Mouse (Mus musculus) ovary, postnatal 36 days (tissue): ENCODE results near the gene Dclre1b.
"Not testable (repeated sequence)": the region's sequence is repeated elsewhere in the genome, so short reads cannot be mapped to it uniquely, and the experiment has no call there.

Experiments used
- DNase-seq: peaks from one replicate; pipeline ENCODE4 v3.0.0; 2022; ENCODE audit warnings: low spot score, mixed read lengths

Gene Dclre1b

DNA sequence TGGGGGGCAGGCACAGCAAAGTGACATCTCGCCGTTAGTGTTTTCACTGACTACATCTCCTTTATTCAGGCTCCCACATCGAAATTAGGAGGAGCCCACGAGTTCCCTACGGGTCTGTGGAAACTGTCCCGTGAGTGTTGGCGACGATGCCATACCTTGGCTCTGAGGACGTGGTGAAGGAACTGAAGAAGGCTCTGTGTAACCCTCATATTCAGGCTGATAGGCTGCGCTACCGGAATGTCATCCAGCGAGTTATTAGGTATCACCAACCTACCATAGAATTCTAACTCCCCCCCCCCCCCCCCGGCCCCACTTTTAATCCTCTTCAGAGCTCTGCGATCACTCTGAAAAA is 531 bp upstream of the Dclre1b start:
- no peak for DNase-seq

DNA sequence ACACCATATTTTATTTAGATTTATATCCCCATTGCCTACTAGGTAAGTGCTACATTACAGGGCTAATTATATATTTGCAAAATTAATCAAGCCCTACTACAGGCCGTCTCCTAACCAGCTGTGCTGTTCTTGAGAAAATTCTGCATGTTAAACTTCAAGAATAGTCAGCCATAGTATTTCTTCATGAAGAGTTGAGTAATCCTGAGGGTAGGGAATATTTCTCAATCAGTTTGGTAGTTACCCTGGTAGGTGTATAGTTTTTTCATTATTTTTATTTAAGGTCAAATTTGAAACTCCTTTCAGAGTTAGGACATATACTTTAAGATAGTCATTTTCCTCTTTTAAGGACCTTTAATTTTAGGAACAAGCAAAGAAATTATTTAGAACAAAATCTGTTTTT is 3.6 kb downstream of the Dclre1b start:
- no peak for DNase-seq

DNA sequence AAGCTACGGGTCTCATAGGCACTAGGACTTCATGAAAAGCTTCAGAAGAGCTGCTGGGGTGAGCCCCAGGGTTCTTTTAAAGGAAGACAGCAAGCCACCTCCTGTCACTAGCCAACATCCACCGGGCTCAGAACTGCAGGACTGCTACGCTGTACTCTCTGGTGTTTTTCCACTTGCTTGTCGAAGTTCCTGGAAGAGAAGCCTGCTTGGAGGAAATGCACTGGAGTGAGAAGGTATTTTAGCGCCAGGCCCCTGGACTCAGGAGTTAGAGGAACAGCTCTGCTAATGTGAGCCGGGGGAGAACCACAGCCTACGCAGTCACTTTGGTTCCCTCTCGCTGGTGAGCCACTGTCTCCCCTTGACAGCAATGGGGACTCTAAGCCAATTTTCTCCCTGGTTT is 6.4 kb downstream of the Dclre1b start:
- no peak for DNase-seq

DNA sequence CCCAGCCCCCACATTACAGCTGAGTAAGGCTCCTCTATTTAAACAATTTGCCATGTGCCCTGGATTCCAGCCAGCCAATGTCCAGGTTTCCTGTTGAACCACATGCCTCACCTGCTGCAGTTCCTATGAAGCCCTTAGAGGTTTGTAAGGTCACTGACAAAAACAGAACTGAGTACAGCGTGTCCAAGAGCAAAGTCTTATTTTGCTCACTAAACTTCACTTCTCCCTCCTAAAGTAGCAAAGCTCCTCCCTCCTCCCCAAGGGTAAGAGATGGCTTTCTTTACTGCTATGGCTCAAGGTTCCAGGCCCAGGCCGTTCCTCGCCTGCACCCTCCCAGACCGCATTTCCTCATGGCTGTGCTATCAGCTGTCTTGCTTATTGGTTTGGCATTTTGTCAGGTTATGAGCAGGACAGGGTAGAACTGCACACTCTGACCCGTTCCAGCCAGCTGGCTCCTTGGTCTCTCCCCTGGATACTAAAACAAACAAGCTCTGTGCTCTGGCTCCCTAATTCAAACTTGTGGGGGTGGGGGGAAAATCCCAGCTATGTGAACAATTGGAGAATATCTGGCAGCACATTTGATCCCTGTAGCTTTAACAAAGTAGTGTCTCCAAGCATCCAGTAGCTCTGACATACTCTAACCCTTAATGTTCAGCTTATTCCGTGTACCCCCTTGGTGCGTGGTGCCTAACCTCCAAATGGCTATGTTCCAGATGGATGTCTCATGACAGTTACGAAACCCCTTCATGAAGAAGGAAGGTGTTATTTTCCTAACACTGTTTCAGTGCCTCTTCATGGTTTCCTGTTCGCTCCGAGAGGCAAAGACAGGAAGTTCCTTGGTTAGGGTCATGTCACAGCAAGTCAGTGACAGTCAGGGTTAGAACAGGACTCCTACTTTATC is 7.4 kb downstream of the Dclre1b start:
- DNase-seq = peak; percentile 79

DNA sequence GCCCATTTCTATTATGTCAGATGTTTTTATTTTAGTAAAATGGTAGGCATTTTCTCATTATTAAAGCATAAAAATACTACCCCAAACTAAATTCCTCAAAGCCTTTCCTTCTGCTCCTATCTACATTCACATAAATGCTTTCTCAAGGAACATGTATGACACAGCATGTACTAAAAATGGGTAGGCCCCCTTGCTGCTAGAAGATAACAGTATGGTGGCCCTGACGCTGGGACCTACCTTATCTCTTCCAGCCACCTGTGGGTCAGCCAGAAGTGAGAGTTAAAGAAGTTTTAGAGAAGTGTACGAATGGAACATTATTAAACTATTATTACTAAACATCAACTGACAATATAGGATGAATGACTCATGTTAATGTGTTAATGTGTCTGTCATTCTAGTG is 9.7 kb downstream of the Dclre1b start:
- no peak for DNase-seq

DNA sequence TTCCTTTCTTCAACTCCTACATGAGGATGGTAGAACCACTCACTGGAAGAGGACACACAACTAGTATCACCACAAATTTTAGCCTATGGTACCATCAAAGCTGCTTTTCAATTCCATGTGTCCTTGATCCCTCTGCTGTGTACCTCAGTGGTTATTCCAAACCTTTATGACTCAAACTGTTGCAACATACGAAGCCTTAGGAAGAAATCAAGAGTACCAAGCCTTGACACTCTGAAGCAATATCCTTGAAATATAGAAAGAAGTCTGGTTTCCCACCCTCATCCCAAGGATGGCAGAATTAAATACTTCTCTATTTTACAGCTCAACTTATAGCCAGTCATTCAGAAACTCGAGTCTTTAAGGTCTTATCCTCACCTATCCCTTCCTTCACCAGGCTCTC is 12.9 kb downstream of the Dclre1b start:
- DNase-seq = no peak

DNA sequence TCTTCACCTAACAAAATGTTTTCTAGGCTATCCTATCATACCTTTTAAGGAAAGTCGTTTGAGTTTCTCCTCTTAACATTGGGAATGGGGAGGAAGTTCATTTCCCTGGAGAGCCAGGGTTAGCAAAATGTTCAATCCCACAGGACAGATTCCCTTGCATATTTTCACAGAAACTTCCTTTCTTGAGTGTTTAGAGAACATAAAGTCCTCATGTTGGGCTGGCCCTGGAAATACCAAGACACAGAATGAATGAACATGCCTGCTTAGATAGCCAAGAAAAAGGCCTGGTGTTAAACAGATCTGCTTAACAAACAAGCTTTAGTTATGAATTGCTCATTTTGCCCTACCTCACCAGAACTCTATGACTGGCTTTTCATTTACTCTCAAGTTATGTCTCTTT is 16.7 kb downstream of the Dclre1b start:
- no peak for DNase-seq

DNA sequence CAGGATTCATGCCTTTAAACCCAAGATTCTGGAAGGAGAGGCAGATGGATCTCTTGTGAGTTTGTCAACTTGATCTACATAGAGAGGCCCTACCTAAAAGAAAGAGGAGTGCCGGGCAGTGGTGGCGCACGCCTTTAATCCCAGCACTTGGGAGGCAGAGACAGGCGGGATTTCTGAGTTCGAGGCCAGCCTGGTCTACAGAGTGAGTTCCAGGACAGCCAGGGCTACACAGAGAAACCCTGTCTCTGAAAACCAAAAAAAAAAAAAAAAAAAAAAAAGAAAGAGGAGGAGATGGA is 17.2 kb downstream of the Dclre1b start:
- DNase-seq = not testable (repeated sequence)

DNA sequence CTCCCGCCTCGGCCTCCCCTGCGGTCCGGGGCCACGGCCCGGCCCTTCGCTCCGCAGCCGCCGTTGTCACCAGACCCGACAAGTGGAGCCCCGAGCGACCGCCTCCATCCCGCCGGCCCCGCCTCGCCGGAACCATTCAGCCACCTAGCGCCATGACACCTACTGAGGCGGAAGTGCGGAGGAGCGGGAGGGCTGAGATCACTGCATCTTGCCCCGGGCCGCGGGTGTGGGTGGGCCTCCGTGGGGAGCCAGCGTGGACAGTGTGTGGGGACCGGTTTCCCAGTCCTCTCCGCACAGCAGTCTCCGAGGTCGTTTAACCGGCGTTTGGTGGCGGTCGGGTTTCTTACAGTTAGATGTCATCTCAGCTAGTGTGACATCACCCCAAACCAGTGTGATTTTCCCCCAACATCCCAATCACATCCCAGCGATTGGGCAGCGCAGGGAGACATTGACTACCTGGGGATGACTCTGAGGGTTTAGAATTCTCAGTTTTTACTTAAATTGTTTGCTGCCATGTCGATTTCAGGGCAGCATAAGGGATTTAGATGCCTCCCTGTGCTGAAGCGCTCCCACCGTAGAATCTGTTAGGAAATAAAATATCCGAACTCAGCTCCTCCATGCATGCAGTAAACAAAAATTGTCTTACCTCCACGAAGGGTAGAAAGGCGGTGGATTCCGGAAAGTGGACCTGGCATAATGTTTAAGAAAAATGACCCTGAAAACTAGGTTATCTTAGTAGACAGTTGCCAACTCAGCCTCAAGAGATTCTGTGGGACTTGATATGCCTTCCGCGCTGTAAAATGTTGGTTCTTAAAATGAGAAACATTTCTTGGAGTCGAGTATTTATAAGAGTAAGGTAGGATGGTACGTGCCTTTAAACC is 17.8 kb downstream of the Dclre1b start, which contains the start of gene Hipk1:
Gene Hipk1, minus strand, starts transcription at position 334 of the 881 bp plus-strand sequence.
- peak; percentile 94 for DNase-seq

DNA sequence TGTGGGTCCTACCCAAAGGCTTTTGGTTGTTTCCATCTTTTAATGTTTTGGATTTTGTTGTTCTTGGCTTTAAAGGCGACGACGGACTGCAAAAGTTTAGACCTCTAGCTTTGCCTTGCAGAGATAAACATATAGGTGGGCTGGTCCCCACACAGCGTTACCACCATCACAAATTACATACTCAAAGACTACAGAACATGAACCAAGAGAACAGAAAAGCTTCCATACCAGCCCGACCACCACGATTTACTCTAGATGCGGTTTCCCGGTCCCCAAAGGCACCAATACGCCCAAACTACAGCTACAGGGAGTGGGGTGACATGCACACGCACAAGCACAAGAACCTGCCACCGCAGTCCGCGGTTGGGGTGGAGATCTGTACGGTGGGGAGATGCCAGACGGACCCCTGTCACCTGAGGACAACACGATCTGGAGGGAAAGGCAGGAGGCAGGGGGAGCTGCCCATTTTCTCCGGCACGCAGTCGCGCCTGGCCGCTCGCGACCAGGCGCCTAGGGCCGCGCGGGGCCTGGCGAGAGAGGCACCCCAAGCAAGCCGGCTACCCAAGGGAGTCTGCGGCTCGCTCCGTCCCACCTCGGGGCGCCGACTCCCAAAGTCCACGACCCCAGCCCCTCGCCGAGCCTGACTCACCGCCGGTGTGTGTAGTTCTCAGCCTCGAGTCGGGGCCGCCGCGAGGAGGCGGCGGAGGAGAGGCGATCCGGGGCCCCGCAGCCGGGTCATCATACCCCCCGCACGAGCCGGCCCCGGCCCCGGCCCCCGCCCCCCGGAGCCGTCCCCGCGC is 18.7 kb downstream of the Dclre1b start:
- no peak for DNase-seq

DNA sequence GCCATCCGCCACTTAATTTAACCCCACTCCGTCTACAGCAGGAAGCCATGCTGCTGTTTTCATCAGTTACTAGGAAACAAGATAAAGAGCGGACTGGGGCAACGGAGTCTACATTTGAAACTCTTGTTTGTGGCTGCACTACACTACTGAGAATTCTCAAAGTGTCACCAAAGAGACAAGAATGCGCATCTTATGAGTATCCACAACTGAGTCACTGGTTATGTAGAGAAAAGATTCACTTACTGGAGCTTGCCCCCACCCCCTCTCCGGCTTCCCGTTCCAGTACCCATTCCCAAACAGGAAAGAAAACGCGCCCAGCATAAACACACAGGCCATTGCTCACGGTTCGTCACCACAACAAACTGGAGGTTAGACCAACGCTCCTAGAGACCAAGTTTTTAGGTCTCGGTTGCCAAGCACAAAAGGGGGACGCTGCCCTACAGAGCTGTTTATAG is 19.3 kb downstream of the Dclre1b start:
- peak; percentile 18 for DNase-seq

DNA sequence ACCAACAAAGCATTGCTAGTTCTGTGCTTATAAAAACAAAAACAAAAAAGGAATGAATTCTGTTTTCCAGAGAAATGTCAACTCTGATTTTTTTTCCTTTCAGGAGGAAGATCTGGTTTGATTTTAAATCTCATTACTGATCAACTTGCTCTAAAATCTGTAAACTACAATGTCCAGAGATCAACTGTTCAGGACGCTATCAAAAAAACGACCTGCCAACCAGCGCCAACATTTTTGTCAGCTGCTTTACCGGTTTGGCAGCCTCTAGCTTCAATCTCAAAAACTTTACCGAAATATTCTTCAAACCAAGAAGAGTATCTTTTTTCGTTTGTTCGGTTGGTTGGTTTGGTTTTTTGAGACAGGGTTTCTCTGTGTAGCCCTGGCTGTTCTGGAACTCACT is 20.1 kb downstream of the Dclre1b start:
- no peak for DNase-seq

DNA sequence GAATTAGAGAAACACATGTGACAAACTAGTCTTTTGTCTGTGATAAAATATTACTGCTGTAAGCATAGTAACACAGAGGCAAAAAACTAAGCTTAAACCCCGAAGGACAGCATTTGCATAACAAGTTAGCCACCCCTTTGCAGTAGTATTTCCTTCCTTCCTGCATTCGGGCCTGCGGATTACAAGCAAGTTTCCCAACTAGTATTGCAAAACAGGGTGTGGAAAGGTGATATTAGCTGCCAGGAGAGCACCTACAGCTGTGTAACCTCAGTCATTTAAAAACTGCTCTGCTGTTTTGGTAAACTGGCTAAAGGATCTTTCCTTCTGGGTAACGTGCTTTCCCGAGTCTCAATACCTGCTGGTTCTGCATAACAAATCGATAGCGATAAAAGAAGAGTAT is 22.0 kb downstream of the Dclre1b start:
- no peak for DNase-seq

DNA sequence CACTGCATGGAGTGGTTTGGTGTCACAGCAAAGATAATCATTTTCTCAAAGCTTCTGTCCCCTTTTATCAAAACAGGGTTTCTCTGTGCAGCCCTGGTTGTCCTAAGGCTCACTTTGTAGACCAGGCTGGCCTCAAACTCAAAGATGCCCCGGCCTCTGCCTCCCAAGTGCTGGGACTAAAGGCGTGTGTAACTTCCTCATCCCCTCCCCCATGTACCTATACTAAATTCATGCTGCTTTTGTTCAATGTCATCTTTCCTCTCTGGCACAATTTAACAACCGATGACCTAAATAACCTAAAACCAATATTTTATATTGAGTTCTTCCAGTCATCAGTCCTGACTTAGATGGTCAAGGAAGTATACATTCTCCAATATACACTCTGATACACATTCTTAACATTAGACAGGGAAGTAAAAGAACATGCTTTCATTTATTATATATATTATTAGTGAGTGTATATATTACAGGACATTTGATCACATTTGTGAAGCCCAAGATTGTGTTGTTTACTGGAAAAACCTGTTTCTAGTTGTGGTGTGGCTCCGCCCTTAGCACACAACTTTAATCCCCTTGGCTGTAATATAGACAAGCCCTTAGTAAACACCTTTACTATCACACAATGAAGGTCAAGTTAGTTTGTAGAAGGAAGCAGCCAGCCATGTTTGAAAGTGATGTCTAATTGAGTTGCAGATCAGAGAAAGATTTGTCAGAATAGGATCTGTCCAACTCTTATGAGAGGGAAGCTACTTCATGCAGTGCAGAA is 26.2 kb downstream of the Dclre1b start:
- no peak for DNase-seq

DNA sequence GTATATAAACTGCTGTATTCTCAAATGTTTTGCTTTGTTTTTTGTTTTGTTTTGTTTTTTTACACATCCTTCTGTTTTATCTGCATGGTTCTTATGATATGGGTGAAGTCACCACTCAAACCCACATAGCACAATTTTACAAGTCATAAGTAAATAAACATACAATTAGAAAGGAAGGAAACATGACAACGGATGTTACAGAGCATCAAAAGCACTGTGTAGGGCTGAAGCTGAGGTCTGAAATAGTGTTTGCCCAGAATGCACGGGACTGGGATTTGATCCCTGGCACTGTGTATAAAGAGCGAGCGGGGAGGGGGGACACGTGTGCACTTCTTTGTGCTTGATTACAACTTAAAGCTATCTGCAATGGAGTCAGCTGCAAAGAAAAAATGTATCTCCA is 28.5 kb downstream of the Dclre1b start:
- DNase-seq = no peak

DNA sequence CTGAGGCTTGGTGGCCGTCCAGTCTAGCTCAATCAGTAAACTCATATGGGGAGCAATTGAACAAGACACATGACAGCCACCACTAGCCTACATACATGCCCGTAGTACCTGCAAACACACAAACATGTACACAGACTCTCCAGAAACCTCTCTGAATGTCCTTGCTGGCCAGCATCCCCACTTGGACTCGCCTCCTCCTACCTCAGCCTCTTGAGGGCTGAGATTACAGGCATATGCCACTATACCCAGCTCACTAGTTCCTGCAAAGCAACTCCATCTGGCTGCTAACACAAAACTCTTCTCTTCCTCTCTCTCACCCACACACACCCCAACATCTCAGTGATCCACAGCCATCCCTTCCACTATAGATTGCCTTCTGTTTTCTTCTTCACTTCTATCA is 29.0 kb downstream of the Dclre1b start:
- DNase-seq = no peak

DNA sequence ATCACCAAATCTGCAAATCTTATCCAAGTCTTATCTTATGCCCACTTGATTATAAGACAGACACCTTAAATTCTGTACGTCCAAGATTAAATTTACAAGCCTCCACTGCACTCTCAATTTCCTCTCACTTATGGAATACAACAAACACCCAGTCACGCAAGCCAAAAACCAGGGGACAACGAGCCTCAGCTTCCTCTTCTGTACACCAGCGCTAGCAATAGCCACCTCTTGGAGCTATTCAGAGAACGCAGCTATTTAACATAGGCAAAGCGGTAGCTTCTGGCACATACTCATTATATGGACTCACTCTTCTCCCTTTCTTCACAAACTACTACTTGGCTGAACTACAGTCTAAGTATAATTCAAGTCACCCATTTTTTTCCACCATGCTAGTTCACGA is 30.1 kb downstream of the Dclre1b start:
- DNase-seq = no peak

DNA sequence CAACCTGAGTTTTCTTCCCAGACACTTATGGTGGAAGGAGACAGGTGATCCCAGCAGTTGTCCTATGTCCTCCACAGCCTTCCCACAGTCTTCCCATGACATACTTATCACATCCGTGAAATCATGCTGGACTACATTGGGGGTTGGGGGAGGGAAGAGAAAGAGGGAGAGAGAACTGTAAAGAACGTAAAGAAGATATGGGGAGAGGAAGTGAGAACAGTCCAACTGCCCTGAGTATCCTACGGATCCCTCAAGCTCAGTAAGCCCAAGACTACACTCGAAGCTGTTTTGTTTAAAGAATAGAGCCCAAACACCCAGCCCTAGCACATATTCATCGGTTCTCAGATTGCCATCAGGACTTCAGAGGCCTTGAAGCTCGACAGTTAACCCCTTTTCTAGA is 30.6 kb downstream of the Dclre1b start:
- DNase-seq = no peak

DNA sequence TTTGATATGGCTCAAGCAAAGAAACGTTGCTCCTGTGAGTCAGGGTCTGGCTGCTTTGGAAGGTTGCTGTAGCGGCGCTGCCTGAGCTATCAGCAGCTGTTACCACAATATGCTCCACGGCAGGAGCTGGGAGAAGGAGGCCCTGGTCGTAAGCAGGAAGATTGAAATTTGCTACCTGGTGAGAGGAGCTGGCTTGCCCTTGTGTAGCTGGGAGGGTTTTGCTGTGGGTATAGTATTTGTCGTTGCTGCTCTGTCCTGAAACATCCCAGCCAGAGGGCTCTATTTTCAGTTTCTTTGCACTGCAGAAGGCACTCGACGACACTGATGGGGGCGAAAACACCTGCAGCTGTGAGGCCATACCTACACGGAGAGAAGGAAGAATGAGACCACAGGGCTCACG is 31.3 kb downstream of the Dclre1b start:
- no peak for DNase-seq

DNA sequence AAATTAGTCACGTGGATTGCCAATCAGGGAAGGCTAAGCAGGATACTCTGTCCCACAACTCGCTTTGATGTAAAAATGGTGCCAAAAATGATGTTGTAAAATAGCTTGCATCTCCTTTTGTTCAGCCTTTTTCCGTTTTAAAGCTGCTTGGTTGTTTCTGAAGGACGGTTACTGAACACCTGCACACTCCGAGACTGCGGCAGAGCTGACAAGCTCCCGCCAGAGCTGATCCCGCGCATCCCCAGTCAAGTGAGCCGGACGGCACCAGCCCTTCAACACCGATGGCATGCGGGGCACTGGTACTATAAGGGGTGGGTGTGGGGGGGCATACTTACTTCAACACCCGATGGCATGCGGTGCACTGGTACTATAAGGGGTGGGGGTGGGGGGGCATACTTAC is 35.2 kb downstream of the Dclre1b start:
- no peak for DNase-seq

DNA sequence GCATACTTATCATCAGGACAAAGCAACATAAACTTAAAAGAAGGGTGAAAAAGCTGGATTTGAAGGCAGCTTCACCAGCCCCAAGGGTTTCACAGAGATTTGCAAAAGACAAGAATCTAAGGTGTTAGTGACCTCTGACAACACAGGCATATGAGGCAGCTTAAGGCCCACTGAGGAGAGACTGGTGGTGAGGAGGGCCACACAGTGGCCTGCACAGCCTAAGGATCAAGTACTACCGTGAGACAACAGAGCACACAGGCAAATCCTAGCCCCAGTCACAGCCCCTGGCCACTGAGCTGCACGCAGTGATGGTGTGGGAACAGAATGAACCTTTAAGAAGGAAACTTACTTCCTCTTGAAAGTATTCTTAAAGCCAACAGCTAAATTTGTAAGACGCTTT is 35.7 kb downstream of the Dclre1b start:
- no peak for DNase-seq

DNA sequence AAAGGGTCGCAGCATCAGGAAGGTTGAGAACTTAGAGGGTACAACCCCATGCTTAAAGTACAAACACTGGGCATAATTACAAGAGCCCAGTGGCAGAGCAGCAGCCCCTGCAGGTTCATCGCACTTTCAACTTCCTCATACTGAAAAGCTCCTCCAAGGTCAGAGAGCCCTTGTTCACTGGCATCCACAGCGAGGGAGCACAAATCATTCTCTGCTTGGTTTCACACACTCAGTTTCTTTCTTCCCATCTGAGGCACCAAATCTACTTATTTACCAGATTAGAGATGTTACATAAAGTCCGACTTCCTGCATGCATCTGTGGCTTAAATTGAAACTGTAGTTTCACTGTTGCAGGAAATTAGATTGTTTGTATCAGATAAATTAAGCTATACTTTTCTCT is 36.4 kb downstream of the Dclre1b start:
- no peak for DNase-seq
